Mouse (Mus musculus): ENCODE measurements at regions not wholly inside any gene's neighbourhood (a gene's known extent, or its start where the extent isn't known, plus 50 kb on each side); places are given as distances from the start of the nearest gene placed in this dataset.

DNA sequence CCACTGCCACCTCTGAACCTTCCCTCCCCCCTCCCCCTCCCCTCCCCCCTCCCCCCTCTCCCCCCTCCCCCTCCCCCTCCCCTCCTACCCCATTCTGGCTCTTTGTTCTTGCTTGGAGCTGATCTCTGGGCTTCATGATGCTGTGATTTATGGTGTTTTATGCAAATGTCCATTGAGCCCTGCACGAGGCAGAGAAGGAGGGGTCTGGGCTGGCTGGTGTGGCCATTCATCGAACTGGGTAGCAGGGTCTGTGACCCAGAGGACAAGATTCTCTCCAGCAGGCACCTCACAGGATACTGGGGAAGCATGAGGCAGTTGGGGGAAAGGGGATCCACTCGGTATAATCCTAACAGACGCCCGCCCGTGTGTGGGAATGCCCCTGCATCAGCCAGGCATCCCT, 119.0 kb downstream of the Gm26897 start:
- TF ChIP-seq CTCF (conservative IDR thresholded peaks at IDR 0.05; ENCODE audit: insufficient read depth, insufficient read length, low read depth, low read length) (no peak), POLR2A (IDR thresholded peaks at IDR 0.05; ENCODE audit: low read depth, low read length) (no peak)

DNA sequence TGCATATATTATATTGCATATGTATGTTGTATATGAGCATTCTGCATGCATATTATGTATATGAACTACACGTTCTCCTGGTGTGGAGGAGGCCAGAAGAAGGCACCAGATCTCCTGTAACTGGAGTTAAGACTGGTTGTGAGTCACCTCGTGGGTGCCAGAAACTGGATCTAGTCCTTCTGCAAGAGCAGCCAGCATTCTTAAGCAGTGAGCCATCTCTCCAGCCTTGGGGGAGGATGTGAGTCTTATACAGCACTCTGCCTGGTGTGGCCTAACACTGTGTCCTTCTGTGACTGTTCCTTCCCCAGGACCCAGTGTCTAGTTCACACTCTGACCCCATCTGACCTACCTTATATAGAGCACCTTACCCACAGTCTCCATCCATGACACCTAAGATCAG, 121.6 kb downstream of the Gm26897 start:
- Histone ChIP-seq H3K4me1 (ENCODE audit: control insufficient read depth, insufficient read depth, low read length) (no peaks in the 10 kb centered on the region), H3K27ac (ENCODE audit: insufficient read depth, low read depth, low read length) (no peak overlapping the region), H3K27me3 (replicated peaks; ENCODE audit: control insufficient read depth, insufficient read depth, low read length) (no peaks in the 10 kb centered on the region), H3K36me3 (ENCODE audit: control insufficient read depth, insufficient read depth, low read length) (no peaks in the 10 kb centered on the region), H3K4me3 (ENCODE audit: insufficient read depth, low read depth, low read length) (no peak overlapping the region)
- TF ChIP-seq CTCF (conservative IDR thresholded peaks at IDR 0.05; ENCODE audit: insufficient read depth, insufficient read length, low read depth, low read length): no peak
- no peak for TF ChIP-seq POLR2A (IDR thresholded peaks at IDR 0.05; ENCODE audit: low read depth, low read length)
- WGBS: 69% methylated on average over 2 of the region's 2 CpGs
- DNase-seq: no peak

More for the DNA sequence above, 119.0 kb downstream of the Gm26897 start:
- Histone ChIP-seq H3K36me3 (ENCODE audit: control insufficient read depth, insufficient read depth, low read length) (no peaks in the 10 kb centered on the region), H3K4me3 (ENCODE audit: insufficient read depth, low read depth, low read length) (no peak overlapping the region), H3K4me1 (ENCODE audit: control insufficient read depth, insufficient read depth, low read length) (no peaks in the 10 kb centered on the region), H3K27me3 (replicated peaks; ENCODE audit: control insufficient read depth, insufficient read depth, low read length) (no peaks in the 10 kb centered on the region), H3K27ac (ENCODE audit: insufficient read depth, low read depth, low read length) (no peak overlapping the region)
- DNase-seq: no peak
- WGBS: 29% methylated on average over 6 of the region's 6 CpGs

DNA sequence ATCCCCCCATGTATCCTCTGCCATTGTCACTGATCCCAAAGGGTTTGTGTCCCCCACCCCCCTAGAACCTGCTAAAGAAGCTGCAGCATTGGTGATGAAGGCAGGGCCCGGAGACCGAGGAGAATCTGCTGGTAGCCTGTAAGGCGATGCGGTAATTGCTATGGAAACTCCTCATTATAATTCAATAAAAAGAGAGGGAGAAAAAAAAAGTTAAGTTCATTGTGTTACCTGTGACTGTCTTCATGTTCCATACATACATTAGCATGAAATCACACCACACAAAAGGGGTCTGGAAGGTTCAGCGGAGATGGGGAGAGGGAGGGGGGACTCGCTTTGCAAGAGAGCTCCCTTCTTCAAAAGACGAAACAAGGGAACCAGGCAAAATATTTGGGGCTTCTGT, 123.5 kb downstream of the Gm26897 start:
- DNase-seq: no peak
- Histone ChIP-seq H3K4me3 (ENCODE audit: insufficient read depth, low read depth, low read length) (no peak overlapping the region), H3K27me3 (replicated peaks; ENCODE audit: control insufficient read depth, insufficient read depth, low read length) (no peaks in the 10 kb centered on the region), H3K4me1 (ENCODE audit: control insufficient read depth, insufficient read depth, low read length) (no peaks in the 10 kb centered on the region), H3K36me3 (ENCODE audit: control insufficient read depth, insufficient read depth, low read length) (no peaks in the 10 kb centered on the region), H3K27ac (ENCODE audit: insufficient read depth, low read depth, low read length) (no peak overlapping the region)
- TF ChIP-seq POLR2A (IDR thresholded peaks at IDR 0.05; ENCODE audit: low read depth, low read length): no peak
- no peak for TF ChIP-seq CTCF (conservative IDR thresholded peaks at IDR 0.05; ENCODE audit: insufficient read depth, insufficient read length, low read depth, low read length)
- whole genome bisulfite sequencing: 87% methylated on average over 7 of the region's 7 CpGs

DNA sequence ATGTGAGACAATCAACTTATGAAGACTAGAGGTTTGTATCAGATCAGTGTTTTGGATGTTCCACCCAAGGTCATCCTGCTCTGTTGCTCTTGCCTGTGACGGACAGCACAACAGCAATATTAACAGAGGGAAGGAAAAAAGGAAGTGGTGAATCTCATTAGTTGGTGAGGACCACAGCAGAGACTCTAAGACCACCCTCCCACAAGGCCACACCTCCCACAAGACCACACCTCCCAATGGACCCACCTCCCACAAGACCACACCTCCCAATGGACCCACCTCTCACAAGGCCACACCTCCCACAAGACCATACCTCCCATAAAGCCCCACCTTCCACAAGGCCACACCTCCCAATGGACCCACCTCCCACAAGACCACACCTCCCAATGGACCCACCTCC, 126.7 kb downstream of the Gm26897 start:
- WGBS: 79% methylated on average over 1 of the region's 1 CpGs
- TF ChIP-seq CTCF (conservative IDR thresholded peaks at IDR 0.05; ENCODE audit: insufficient read depth, insufficient read length, low read depth, low read length) (no peak), POLR2A (IDR thresholded peaks at IDR 0.05; ENCODE audit: low read depth, low read length) (no peak)
- H3K27ac ChIP-seq (ENCODE audit: insufficient read depth, low read depth, low read length): no peak overlapping the region
- no peak for DNase-seq
- no peaks in the 10 kb centered on the region for H3K27me3 ChIP-seq (replicated peaks; ENCODE audit: control insufficient read depth, insufficient read depth, low read length)
- no peaks in the 10 kb centered on the region for H3K4me1 ChIP-seq (ENCODE audit: control insufficient read depth, insufficient read depth, low read length)
- H3K36me3 ChIP-seq (ENCODE audit: control insufficient read depth, insufficient read depth, low read length): no peaks in the 10 kb centered on the region
- no peak overlapping the region for H3K4me3 ChIP-seq (ENCODE audit: insufficient read depth, low read depth, low read length)

- H3K4me1 ChIP-seq (ENCODE audit: control insufficient read depth, insufficient read depth, low read length): no peaks in the 10 kb centered on the region
Measured at GRCm38 (mm10) chr5:111862331-111862730, 128.6 kb downstream of the Gm26897 start.

DNA sequence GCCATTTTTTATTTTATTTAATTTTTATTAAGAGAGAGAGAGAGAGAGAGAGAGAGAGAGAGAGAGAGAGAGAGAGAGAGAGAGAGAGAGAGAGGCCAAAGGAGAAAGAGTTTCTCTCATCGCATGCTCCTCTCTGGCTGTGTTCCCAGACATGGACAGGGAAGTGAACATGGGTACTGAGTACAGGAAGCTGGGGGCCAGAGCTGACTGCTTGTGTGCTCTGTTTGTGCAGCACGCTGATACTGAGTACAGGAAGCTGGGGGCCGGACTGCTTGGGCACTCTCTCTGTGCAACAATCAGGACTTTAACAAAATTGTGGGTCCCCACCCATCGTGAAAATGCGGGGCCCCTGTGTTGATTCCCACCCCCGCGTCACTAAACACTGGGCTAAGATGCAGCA, 130.2 kb downstream of the Gm26897 start:
- TF ChIP-seq CTCF (conservative IDR thresholded peaks at IDR 0.05; ENCODE audit: insufficient read depth, insufficient read length, low read depth, low read length) (no peak), POLR2A (IDR thresholded peaks at IDR 0.05; ENCODE audit: low read depth, low read length) (no peak)
- Histone ChIP-seq H3K36me3 (ENCODE audit: control insufficient read depth, insufficient read depth, low read length) (no peaks in the 10 kb centered on the region), H3K27ac (ENCODE audit: insufficient read depth, low read depth, low read length) (no peak overlapping the region), H3K27me3 (replicated peaks; ENCODE audit: control insufficient read depth, insufficient read depth, low read length) (no peaks in the 10 kb centered on the region), H3K4me3 (ENCODE audit: insufficient read depth, low read depth, low read length) (no peak overlapping the region), H3K4me1 (ENCODE audit: control insufficient read depth, insufficient read depth, low read length) (no peaks in the 10 kb centered on the region)
- DNase-seq: no peak
- WGBS: 34% methylated on average over 7 of the region's 7 CpGs

More at GRCm38 (mm10) chr5:111862331-111862730, 128.6 kb downstream of the Gm26897 start:
- Histone ChIP-seq H3K4me3 (ENCODE audit: insufficient read depth, low read depth, low read length) (no peak overlapping the region), H3K27me3 (replicated peaks; ENCODE audit: control insufficient read depth, insufficient read depth, low read length) (no peaks in the 10 kb centered on the region), H3K36me3 (ENCODE audit: control insufficient read depth, insufficient read depth, low read length) (no peaks in the 10 kb centered on the region), H3K27ac (ENCODE audit: insufficient read depth, low read depth, low read length) (no peak overlapping the region)
- no peak for DNase-seq
- no peak for TF ChIP-seq POLR2A (IDR thresholded peaks at IDR 0.05; ENCODE audit: low read depth, low read length)
- no peak for TF ChIP-seq CTCF (conservative IDR thresholded peaks at IDR 0.05; ENCODE audit: insufficient read depth, insufficient read length, low read depth, low read length)
- WGBS: 96% methylated on average over 4 of the region's 4 CpGs

GRCm38 (mm10) chr5:111864606-111865005, 130.9 kb downstream of the Gm26897 start:
- Histone ChIP-seq H3K36me3 (ENCODE audit: control insufficient read depth, insufficient read depth, low read length) (no peaks in the 10 kb centered on the region), H3K27me3 (replicated peaks; ENCODE audit: control insufficient read depth, insufficient read depth, low read length) (no peaks in the 10 kb centered on the region), H3K4me1 (ENCODE audit: control insufficient read depth, insufficient read depth, low read length) (no peaks in the 10 kb centered on the region), H3K4me3 (ENCODE audit: insufficient read depth, low read depth, low read length) (no peak overlapping the region), H3K27ac (ENCODE audit: insufficient read depth, low read depth, low read length) (no peak overlapping the region)
- TF ChIP-seq CTCF (conservative IDR thresholded peaks at IDR 0.05; ENCODE audit: insufficient read depth, insufficient read length, low read depth, low read length): no peak
- no peak for TF ChIP-seq POLR2A (IDR thresholded peaks at IDR 0.05; ENCODE audit: low read depth, low read length)
- no peak for DNase-seq
- 69% methylated on average over 13 of the region's 13 CpGs for WGBS

GRCm38 (mm10) chr5:111869011-111869410, 135.3 kb downstream of the Gm26897 start:
- WGBS: 30% methylated on average over 12 of the region's 12 CpGs
- H3K27ac ChIP-seq (ENCODE audit: insufficient read depth, low read depth, low read length): no peak overlapping the region
- DNase-seq: no peak
- H3K4me1 ChIP-seq (ENCODE audit: control insufficient read depth, insufficient read depth, low read length): no peaks in the 10 kb centered on the region
- no peaks in the 10 kb centered on the region for H3K27me3 ChIP-seq (replicated peaks; ENCODE audit: control insufficient read depth, insufficient read depth, low read length)
- no peaks in the 10 kb centered on the region for H3K36me3 ChIP-seq (ENCODE audit: control insufficient read depth, insufficient read depth, low read length)
- TF ChIP-seq CTCF (conservative IDR thresholded peaks at IDR 0.05; ENCODE audit: insufficient read depth, insufficient read length, low read depth, low read length) (no peak), POLR2A (IDR thresholded peaks at IDR 0.05; ENCODE audit: low read depth, low read length) (no peak)
- no peak overlapping the region for H3K4me3 ChIP-seq (ENCODE audit: insufficient read depth, low read depth, low read length)

All from kidney, adult 2 months (tissue).